Mouse (Mus musculus) olfactory bulb, adult 2 months (tissue): Measurements from ENCODE around the gene Eng.

Source experiments
- CTCF ChIP-seq: fragments of 200-500 bp; IDR thresholded peaks from 2 replicates; pipeline ENCODE4 v1.5.1; 2012; ENCODE audit warnings: low read depth, mild to moderate bottlenecking, low read length, moderate library complexity; ENCODE audit not compliant: insufficient read depth
- POLR2A ChIP-seq: fragments of 200-500 bp; IDR thresholded peaks from 2 replicates; pipeline ENCODE4 v1.6.1; 2012; ENCODE audit warnings: mild to moderate bottlenecking, low read depth, low read length, moderate library complexity; ENCODE audit not compliant: insufficient read depth

DNA sequence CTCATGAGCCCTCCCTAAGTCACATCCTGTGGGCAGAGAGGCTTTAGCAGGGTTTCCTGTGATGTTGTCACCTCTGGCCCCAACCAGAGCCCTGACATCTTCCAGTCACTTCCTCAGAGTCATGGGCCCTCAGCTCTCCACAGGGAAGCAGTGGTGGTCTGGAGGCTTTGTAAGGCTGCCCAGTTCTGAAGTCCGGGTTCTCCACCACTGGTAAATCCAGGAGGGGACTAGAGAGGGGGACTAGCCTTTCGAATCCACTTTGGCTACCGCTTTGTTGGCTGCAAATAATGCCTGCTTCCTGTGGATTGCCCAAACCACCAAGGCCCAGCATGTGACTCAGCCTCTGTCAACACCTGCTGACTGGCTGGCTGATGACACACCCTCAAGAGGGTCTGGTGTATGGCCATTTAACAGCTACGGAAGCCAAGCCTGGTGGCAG lies 68.6 kb downstream of the Eng start:
- TF ChIP-seq CTCF (no peak), POLR2A (no peak)
